Mouse (Mus musculus) CH12.LX (cell line): ENCODE measurements at regions not wholly inside any gene's neighbourhood (a gene's known extent, or its start where the extent isn't known, plus 50 kb on each side); places are given as distances from the start of the nearest gene placed in this dataset.

Experiments
- CTCF ChIP-seq, 2 experiments: IDR thresholded peaks in 1 of 2; conservative IDR thresholded peaks in 1 of 2; 2 replicates each; pipeline ENCODE4 v1.5.1; 2011 to 2012; ENCODE audit warnings: low read depth in 2 of 2, low read length in 2 of 2, improper control_type of control experiment in 1 of 2, inconsistent platforms in 1 of 2, mild to moderate bottlenecking in 1 of 2, moderate library complexity in 1 of 2
- GABPA ChIP-seq: IDR thresholded peaks from 2 replicates; pipeline ENCODE4 v1.6.1; 2012; ENCODE audit warnings: low read depth, low read length, improper control_type of control experiment, inconsistent platforms; ENCODE audit not compliant: insufficient replicate concordance

DNA sequence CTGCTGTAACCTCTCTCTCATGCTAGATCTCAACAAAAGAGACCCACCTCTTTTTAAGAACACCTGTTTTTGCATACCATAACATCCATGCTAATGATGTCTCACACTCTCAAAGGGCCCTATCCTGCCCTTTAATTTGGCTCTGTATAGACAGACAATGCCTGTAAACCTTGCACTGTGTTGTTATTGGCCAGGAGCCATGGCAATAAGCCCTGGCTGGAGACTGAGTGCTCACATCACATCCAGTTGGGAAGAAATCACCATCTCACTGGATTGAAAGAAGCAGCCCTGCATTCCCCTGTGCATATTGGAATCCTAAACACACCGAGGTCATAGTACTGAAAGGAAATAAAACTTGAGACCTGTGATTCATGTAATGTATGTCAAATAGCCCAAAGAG, 598.7 kb upstream of the Sox11 start:
- TF ChIP-seq CTCF (conservative IDR thresholded peaks at IDR 0.05 in 1 of 2, IDR thresholded peaks at IDR 0.05 in 1 of 2; ENCODE audit: low read depth in 2 of 2, low read length in 2 of 2), result no peak
- no peak for TF ChIP-seq GABPA
